Mouse (Mus musculus) embryonic fibroblast, embryonic 13.5 days (primary cell): ENCODE results near the gene Sdhaf1. TPM values are rescaled to one million over a fixed set of nuclear protein-coding genes. Genes with fewer than 3 reads are reported as not detected.

Source experiments
- H3K27ac ChIP-seq: 2 replicates; pipeline ENCODE4 v1.5.1; 2012; ENCODE audit warnings: low read length, control low read depth, inconsistent platforms; ENCODE audit not compliant: insufficient read depth
- H3K4me1 ChIP-seq: 2 replicates; pipeline ENCODE4 v1.6.1; 2011; ENCODE audit warnings: low read length; ENCODE audit not compliant: control insufficient read depth, insufficient read depth
- H3K4me3 ChIP-seq: 2 replicates; pipeline ENCODE4 v1.5.1; 2011; ENCODE audit warnings: mild to moderate bottlenecking, control low read depth, low read length; ENCODE audit not compliant: insufficient read depth
- CTCF ChIP-seq: IDR thresholded peaks from 2 replicates; pipeline ENCODE4 v1.5.1; 2011; ENCODE audit warnings: mild to moderate bottlenecking, control low read depth, low read length, moderate library complexity, borderline replicate concordance; ENCODE audit not compliant: insufficient read depth
- POLR2A ChIP-seq: IDR thresholded peaks from 2 replicates; pipeline ENCODE4 v1.6.1; 2011; ENCODE audit warnings: low read depth, mild to moderate bottlenecking, control low read depth, low read length, moderate library complexity
- polyA plus RNA-seq: library from polyadenylated mRNA; stranded (reverse); fragments of >200 nt; gene quantifications from 2 replicates; pipeline ENCODE4 v1.2.4, GENCODE M21; 2011; ENCODE audit warnings: low read depth; ENCODE audit not compliant: missing spikeins, insufficient read length

The Sdhaf1 gene
- polyA plus RNA-seq, 1 experiment, result 6.8 TPM

DNA sequence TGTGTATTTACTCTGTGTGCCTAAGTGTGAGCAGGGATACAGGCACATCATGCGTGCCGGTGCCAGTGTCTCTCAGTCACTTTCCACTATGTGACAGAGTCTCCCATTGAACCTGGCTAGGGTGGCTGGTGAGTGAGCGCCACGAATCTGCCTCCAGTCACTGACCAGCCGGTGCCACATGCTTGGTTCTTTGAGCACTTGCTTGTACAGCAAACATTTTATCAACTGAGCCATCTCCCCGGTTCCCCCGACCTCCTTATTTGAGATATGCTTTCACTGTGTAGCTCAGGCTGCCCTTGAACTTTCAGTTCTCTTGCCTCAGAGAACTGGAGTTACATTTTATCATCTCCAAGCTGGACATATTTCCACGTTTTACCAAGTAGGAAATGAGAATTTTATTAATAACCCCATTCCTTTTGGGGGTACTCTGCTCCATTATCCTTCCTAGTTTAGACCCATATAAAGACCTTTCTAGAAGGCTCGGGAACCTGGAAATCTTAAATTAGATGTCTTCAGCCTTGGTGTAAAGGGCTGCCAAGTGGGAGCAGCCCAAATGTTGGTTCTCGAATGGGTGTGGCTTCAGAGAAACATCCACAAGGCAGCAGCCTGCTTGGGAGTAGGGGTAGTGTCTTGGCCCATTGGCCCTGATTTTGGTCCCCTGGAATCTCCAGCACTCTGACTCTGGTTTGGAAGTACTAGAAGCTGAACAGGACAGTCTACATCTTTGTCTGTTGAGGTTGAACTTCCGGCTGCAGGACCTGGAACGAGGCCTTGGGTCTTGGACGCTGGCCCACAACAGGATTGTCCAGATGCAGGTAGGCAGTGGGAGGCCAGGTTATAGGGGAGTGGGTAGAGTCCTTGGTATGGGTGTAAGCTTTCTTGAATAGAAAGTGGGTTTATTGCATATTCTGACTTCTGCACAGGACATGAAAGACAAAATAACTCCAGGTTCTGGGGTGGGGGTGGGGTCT lies 7.9 kb downstream of the Sdhaf1 start:
- no peaks in the 10 kb centered on the region; the same call in 1 of the 2 replicates for H3K4me1 ChIP-seq
- H3K27ac ChIP-seq, result no peak overlapping the region
- no peak overlapping the region for H3K4me3 ChIP-seq
- no peak for TF ChIP-seq POLR2A
- no peak for TF ChIP-seq CTCF

DNA sequence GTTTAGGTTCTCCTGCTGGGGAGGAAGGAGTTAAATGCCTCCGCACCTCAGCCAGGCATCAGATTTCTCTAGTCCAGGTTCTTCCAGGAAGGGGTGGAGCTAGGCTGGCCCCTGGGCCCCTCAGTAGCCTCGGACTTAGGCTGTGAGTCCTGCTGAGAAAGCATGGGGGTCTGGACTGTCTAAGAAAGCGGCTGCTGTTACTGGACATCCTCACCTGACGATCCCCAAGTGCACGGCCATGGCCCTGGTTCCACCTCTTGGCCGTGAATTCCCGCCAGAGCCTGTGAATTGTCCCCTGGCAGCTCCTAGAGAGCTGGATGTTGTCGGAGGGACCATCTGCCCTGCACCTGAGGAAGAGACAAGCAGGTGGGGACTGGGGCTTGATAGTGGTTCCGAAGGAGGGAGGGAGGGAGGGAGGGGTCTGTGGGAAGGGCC lies 9.0 kb downstream of the Sdhaf1 start, which contains the start of gene Syne4:
Syne4 (plus strand) TSS at position 87 of the 435 bp plus-strand sequence.
- Histone ChIP-seq H3K27ac (no peak within 1 kb of the TSS), H3K4me3 (peak within 1 kb of the TSS; percentile 2; the same call in 1 of the 2 replicates), H3K4me1 (no peaks in the 10 kb centered on the region)
- TF ChIP-seq CTCF, result no peak
- no peak for TF ChIP-seq POLR2A

DNA sequence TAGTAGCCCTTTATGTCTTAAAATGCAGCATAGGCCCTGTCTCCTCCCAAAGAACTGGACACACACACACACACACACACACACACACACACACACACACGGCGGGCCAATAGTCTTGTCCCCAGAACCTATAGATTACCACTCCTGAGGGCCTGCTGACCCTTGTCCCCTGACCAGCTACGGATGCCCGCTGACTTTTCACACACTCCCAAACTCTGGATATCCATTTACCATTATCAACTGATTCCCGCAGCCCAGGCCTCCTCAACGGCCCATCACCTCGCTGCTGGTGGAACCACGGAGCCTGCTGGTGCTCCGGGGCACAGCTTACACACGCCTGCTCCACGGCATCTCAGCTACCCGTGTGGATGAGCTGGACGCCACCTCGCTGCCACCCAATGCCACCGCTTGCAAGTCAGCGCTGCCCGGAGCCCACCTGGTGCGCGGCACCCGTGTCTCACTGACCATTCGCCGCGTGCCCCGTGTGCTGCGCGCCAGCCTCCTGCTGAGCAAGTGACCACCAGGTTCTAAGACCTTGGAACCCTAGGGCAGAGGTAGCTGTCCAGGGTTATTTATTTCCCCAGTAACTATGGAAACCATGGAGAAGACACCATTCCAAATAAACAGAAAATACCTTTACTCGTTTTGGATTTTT lies 9.9 kb downstream of the Sdhaf1 start:
- no peaks in the 10 kb centered on the region for H3K4me1 ChIP-seq
- no peak for TF ChIP-seq CTCF
- no peak for TF ChIP-seq POLR2A
- no peak overlapping the region for H3K27ac ChIP-seq
- no peak overlapping the region for H3K4me3 ChIP-seq

DNA sequence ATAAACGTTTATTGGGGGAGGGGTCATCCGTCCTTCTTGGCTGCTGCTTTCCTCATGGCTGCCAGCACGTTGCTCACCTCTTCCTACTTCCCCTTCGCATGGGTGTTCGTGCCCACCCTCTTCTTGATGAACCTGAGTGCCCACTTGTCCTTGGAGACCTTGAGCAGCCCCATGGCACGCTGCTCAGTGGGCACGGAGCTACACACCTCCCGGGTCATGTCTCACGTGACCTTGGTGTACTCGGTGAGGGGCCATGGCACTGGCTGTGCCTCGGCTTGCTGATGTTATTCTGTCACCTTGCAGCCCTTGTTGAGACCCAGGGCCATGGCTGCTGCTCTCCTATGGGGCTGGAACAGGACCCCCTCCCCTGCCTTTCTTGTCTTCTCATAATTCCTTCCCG lies 13.6 kb downstream of the Sdhaf1 start:
- TF ChIP-seq CTCF, result no peak
- TF ChIP-seq POLR2A, result no peak
- Histone ChIP-seq H3K4me3 (no peak overlapping the region), H3K4me1 (no peaks in the 10 kb centered on the region), H3K27ac (no peak overlapping the region)

DNA sequence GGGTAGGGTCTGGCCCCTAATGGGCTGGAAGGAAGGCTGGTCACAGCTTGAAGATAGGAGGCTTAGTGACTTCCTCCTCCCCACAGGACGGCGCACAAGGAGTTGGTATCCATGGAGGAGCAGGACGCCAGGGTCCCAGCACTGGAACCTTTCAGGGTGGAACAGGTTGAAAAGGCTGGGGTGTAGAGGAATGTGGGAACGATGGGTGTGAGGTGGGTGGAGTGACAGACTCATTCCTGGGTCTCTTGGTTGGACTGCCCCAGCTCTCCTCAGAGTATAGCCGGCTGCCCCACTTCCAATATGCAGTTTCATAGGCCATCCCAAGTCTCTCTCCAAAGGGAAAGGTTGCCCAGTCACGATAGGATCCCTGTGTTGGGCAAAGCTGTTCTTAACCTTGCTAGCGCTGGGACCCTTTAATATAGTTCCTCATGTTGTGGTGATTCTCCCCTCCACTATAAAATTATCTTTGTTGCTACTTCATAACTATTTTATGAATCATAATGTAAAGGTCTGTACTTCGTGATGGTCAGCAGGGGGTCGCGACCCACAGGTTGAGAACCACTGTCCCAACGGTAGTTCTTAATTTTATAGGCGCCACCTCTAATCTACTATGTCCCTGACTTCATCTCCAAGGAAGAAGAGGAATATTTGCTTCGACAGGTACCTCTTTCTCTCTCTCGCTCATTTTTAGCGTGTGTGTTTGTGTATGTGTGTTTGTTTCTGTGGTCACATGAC lies 14.1 kb downstream of the Sdhaf1 start:
- H3K4me3 ChIP-seq, result peak overlapping the region; percentile 73
- TF ChIP-seq POLR2A (no peak), CTCF (no peak)
- no peak overlapping the region for H3K27ac ChIP-seq
- H3K4me1 ChIP-seq, result no peaks in the 10 kb centered on the region

DNA sequence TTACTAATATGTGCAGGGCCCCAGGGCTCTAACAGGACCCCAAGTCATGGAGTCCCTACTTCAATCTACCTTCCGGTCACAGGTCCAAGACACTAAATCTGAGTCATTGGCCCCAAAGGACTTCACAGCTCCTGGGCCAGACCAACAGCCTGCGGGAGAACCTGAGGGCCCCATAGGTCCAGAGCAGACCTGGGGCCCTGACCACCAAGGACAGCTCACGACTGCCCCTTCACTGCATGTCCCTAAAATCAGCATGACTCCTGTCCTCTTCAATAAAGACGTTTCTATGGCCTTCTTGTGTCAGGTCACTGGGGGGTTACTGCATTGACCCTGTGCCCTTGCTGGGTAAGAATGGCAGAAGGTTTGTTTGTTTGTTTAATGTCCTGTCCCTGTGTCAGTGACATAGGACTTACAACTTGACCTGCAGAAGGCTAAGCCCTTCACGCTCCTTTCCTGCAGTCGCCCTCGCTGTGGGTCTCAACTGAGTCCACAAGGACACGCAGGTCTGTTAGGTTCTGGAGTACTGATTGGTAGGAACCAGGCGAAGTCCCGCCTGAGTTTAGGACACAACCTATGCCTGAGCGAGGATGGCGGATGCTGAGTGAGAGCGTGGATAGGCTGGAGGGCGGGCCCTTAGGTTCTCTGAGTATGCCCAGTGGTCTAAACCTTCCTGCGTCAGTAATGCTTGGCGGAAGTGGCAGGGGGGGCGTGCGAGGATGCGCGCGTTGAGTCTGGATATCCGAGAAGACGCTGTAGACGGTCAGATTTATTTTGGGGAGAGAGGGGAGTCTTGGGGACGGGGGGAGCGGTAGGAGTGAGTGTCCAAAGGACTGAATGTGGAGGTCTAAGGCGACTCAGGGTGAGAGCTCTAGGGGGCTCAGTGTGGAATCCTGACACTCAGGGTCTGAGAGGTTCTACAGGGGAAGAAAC lies 15.4 kb downstream of the Sdhaf1 start, which contains the start of gene Alkbh6:
Alkbh6 (plus strand) TSS at position 642 of the 930 bp plus-strand sequence.
- TF ChIP-seq POLR2A (peak; percentile 99), CTCF (no peak)
- peak within 1 kb of the TSS; percentile 73 for H3K4me3 ChIP-seq
- no peaks in the 10 kb centered on the region for H3K4me1 ChIP-seq
- H3K27ac ChIP-seq, result no peak within 1 kb of the TSS

DNA sequence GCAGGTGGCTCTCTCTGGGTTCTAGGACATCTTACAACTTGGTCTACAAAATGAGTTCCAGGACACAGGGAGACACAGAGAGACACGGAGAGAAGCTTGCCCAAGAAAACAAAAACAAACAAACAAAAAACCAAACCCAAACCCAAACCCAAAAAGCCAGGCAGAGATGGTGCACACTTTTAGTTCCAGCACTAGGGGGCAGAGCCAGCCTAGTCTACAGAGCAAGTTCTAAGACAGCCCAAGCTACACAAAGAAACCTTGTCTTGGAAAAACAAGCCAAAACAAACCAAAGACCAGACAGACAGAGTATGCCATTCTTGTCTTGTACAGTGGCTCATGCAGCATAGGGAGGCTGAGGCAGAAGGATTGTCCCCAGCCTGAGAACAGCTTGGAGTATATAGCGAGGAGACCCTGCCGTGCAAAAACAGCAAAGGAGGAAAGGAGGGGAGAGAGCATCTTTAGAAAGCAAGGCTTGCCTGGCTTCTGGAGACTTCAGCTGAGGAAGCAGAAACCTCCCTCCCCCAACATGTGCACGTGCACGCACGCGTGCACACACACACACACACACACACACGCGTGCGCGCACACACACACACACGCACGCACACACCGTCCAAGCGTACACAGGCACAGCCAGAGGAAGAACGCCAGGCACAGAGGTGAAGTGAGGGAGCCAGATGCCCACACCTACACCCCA lies 17.5 kb downstream of the Sdhaf1 start:
- H3K4me3 ChIP-seq, result no peak overlapping the region
- TF ChIP-seq CTCF, result no peak
- TF ChIP-seq POLR2A, result no peak
- H3K27ac ChIP-seq, result no peak overlapping the region
- H3K4me1 ChIP-seq, result no peaks in the 10 kb centered on the region

DNA sequence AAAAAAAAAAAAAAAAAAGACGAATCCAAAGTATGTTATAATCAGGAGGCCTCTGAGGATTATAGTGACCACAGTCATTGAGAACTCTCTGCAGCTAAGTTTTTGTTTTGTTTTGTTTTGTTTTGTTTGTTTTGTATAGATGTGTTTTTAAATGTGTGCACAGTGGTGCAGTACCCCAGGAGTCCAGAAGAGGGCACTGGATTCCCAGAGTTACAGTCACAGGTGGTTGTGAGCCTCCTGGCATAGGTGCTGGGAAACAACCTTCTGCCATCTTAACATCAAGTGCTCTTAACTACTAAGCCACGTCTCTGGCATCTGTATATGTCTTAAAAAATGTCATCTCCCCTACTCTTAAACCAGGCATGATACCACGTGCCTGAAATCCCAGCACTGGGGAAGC lies 22.8 kb downstream of the Sdhaf1 start:
- Histone ChIP-seq H3K4me1 (no peaks in the 10 kb centered on the region), H3K4me3 (no peak overlapping the region), H3K27ac (no peak overlapping the region)
- TF ChIP-seq POLR2A (no peak), CTCF (no peak)
